Mouse (Mus musculus) heart, adult 2 months (tissue): ENCODE data around the gene Pigs.

Experiments
- CTCF ChIP-seq: fragments of 200-600 bp; IDR thresholded peaks from 2 replicates; pipeline ENCODE4 v1.8.1; 2022; ENCODE audit warnings: antibody characterized with exemption, mild to moderate bottlenecking, moderate library complexity
- POLR2A ChIP-seq: fragments of 200-500 bp; IDR thresholded peaks from 2 replicates; pipeline ENCODE4 v1.6.1; 2011; ENCODE audit warnings: mild to moderate bottlenecking, low read depth, low read length, control low read depth; ENCODE audit not compliant: insufficient read depth

DNA sequence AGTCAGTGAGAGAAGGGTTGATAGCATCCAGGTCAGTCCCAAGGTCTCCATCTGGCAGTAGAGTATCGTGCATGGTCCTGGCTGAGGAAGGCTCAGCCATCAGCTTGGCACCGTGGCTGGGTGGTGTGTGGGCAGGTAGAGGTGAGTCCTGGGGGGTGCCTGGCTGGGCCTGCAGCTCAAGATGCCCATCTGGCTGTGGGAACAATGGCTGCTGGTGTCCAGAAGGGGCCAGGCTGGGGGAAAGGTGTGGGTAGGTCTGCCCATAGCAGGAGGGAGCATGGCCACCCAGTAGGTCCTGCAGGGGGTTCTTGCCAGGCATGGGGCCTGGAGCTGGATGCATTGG lies 32.5 kb downstream of the Pigs start:
- no peak for TF ChIP-seq CTCF
- no peak for TF ChIP-seq POLR2A
